Mouse (Mus musculus) embryonic facial prominence, embryonic 13.5 days (tissue): ENCODE measurements around the gene Nedd8. TPM values are rescaled to one million over a fixed set of nuclear protein-coding genes. Genes with fewer than 3 reads are reported as not detected.

Experiments
- ATAC-seq: fragments of 200-750 bp; cut with Nextera tagmentation; 2 replicates; pipeline ENCODE4 v1.8.0; 2017; ENCODE audit warnings: low read depth; ENCODE audit not compliant: insufficient number of reproducible peaks, insufficient read depth, low FRiP score, low TSS enrichment
- H3K27ac ChIP-seq: fragments of 300-500 bp; sonication (generic); 2 replicates; pipeline ENCODE4 v1.5.1; 2015; ENCODE audit warnings: moderate library complexity, mild to moderate bottlenecking, inconsistent platforms
- H3K27me3 ChIP-seq: fragments of 300-500 bp; sonication (generic); 2 replicates; pipeline ENCODE4 v1.6.1; 2015; ENCODE audit warnings: mild to moderate bottlenecking, inconsistent platforms
- H3K36me3 ChIP-seq: fragments of 300-500 bp; sonication (generic); 2 replicates; pipeline ENCODE4 v1.6.1; 2015; ENCODE audit warnings: mild to moderate bottlenecking, inconsistent platforms
- H3K4me1 ChIP-seq: fragments of 300-500 bp; sonication (generic); 2 replicates; pipeline ENCODE4 v1.6.1; 2015; ENCODE audit warnings: inconsistent platforms
- H3K4me2 ChIP-seq: fragments of 300-500 bp; sonication (generic); 2 replicates; pipeline ENCODE4 v1.6.1; 2015; ENCODE audit warnings: moderate library complexity, mild to moderate bottlenecking, inconsistent platforms
- H3K4me3 ChIP-seq: fragments of 300-500 bp; sonication (generic); 2 replicates; pipeline ENCODE4 v1.5.1; 2015; ENCODE audit warnings: mild to moderate bottlenecking, inconsistent platforms
- H3K9ac ChIP-seq: fragments of 300-500 bp; sonication (generic); 2 replicates; pipeline ENCODE4 v1.6.1; 2015; ENCODE audit warnings: mild to moderate bottlenecking, inconsistent platforms
- H3K9me3 ChIP-seq: fragments of 300-500 bp; sonication (generic); 2 replicates; pipeline ENCODE4 v1.6.1; 2016; ENCODE audit warnings: inconsistent platforms
- WGBS: fragments of 180-500 bp; shearing (Covaris S2); methylation state at CpG from one replicate; pipeline ENCODE4 v1.1.7; 2015; ENCODE audit warnings: mixed read lengths; 5-methylcytosine and 5-hydroxymethylcytosine counted together
- polyA plus RNA-seq: library from polyadenylated mRNA; unstranded; fragments of >200 nt; fragmentation: Nextera tagmentation; extraction: Ambion mirVana; gene quantifications from 2 replicates; pipeline ENCODE4 v1.2.1, GENCODE M21; 2015

Gene Nedd8
- polyA plus RNA-seq, 1 experiment from 2014 or later = 670 TPM

DNA sequence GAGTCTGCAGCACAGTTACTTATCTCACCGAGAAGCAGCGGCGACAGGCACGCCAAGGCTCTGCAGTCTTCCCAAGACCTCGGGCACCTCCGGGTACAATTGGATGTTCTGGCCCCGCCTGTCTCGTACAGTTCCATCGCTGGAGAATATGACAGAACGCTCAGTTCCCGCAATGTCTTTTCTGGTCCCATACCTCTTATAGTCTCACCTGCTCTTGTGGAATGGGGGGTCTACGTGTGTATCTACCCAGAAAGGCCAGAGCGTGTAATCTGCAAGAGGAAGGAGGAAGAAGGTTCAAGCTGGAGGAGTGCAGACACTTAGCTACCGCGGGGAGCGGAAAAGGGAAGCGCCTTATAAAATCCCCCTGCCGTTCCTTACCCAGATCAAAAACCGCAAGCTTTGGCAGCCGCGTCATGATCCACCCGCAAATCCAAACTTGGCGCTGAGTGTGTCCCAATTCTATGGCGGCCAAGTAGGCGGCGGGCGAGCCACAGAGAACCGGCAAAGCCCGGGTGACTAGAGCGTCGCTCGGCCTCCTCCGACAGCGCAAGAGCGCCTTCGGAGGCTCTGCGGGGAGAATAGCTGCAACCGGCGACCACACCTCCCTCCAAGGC lies 11.9 kb downstream of the Nedd8 start, which contains the start of gene Mdp1:
Gene Mdp1, minus strand, starts transcription at position 549 of the 614 bp plus-strand sequence.
- peak; percentile 82 for ATAC-seq
- peak within 1 kb of the TSS; percentile 63 for H3K4me2 ChIP-seq
- no peaks in the 10 kb centered on the region for H3K9me3 ChIP-seq
- WGBS = under 1% methylated on average over 39 of the region's 39 CpGs
- H3K9ac ChIP-seq = peak within 1 kb of the TSS; percentile 80
- peaks cover 42% of the 10 kb centered on the region for H3K36me3 ChIP-seq
- H3K27me3 ChIP-seq = no peaks in the 10 kb centered on the region
- H3K4me3 ChIP-seq = peak within 1 kb of the TSS; percentile 72
- H3K27ac ChIP-seq = peak within 1 kb of the TSS; percentile 81
- H3K4me1 ChIP-seq = peaks cover 15% of the 10 kb centered on the region

DNA sequence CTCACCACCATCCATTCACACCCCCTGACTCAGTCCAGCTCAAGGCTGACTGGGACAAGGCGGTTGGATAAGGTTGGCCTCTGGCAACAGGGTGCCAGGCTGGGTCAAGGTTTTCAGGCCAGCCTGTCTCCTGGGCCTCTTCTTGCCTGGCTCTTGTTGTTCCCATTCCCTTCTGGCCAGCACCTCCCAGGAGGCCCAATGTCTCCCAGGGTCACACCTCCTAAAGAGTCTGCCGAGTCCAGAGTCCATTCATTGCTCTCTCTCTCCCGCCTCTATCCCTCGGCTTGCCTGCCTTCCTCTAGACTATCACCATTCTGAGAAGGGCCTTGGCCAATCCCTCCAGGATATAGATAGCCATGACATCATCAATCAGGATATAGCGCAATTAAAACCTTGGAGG lies 13.9 kb downstream of the Nedd8 start:
- peaks cover 15% of the 10 kb centered on the region for H3K4me1 ChIP-seq
- no peak overlapping the region for H3K4me3 ChIP-seq
- H3K36me3 ChIP-seq = peaks cover 33% of the 10 kb centered on the region
- H3K9ac ChIP-seq = no peak overlapping the region
- H3K9me3 ChIP-seq = no peaks in the 10 kb centered on the region
- H3K27ac ChIP-seq = no peak overlapping the region
- no peaks in the 10 kb centered on the region for H3K27me3 ChIP-seq
- ATAC-seq = no peak
- WGBS = 85% methylated on average over 5 of the region's 5 CpGs
- H3K4me2 ChIP-seq = no peak overlapping the region

DNA sequence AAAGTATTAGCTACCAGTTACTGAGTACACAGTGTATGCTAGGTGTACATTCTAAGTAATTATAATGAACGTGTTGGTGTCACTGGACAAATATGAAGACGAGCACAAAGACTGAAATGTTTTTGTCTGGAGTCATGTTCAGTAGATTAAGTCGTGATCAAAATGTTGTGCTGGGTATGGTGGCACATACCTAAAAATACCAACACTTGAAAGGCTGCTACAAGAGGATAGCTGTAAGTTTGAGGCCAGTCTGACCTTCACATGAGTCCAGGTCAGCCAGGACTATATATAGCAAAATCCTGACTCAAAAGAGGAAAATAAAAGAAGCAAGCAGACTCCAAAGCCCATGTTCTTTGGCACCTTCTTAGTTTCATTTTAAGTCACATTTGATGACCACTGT lies 15.0 kb downstream of the Nedd8 start:
- Histone ChIP-seq H3K36me3 (peaks cover 24% of the 10 kb centered on the region), H3K27me3 (no peaks in the 10 kb centered on the region), H3K27ac (no peak overlapping the region), H3K9me3 (no peaks in the 10 kb centered on the region), H3K4me1 (peaks cover 21% of the 10 kb centered on the region), H3K4me3 (no peak overlapping the region), H3K4me2 (no peak overlapping the region), H3K9ac (no peak overlapping the region)
- no peak for ATAC-seq
- 87% methylated on average over 3 of the region's 3 CpGs for WGBS

DNA sequence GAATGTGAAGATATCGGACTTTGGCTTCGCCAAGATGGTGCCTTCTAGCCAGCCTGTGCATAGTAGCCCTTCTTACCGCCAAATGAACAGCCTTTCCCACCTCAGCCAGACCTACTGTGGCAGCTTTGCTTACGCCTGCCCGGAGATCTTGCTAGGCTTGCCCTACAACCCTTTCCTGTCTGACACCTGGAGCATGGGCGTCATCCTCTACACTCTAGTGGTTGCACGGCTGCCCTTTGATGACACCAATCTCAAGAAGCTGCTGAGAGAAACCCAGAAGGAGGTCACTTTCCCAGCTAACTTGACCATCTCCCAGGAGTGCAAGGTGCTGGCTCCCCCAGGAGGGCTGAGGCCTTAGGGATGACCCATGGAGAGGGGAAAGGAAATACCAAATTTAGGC lies 20.4 kb downstream of the Nedd8 start:
- peaks cover 9% of the 10 kb centered on the region for H3K4me1 ChIP-seq

DNA sequence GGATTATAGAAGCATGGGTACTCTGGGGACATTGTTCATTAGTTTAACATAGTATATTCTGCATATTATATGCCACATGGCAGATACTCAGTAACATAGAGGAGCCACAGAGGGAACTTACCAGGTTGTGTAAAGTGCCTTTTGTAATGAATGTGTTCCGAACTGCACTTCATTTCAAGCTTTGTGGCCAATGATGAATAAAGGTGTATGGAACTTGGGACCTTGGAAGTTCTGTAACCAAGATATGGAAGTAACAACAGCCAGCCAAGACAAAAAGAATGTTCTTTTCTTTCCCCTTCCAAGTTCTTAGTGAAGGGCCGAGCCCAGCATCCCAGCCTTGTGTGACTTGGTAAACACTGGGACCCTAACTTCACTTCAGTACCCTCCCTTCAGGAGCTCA lies 22.0 kb downstream of the Nedd8 start, which contains the start of gene Tssk4:
Gene Tssk4, plus strand, starts transcription at position 301 of the 400 bp plus-strand sequence.
- WGBS = 92% methylated on average over 2 of the region's 2 CpGs

More for the DNA sequence above, 20.4 kb downstream of the Nedd8 start:
- WGBS = 90% methylated on average over 7 of the region's 7 CpGs
- Histone ChIP-seq H3K4me2 (no peak overlapping the region), H3K9me3 (no peaks in the 10 kb centered on the region), H3K36me3 (peaks cover 11% of the 10 kb centered on the region), H3K27ac (no peak overlapping the region), H3K9ac (no peak overlapping the region), H3K4me3 (no peak overlapping the region), H3K27me3 (no peaks in the 10 kb centered on the region)
- ATAC-seq = no peak

DNA sequence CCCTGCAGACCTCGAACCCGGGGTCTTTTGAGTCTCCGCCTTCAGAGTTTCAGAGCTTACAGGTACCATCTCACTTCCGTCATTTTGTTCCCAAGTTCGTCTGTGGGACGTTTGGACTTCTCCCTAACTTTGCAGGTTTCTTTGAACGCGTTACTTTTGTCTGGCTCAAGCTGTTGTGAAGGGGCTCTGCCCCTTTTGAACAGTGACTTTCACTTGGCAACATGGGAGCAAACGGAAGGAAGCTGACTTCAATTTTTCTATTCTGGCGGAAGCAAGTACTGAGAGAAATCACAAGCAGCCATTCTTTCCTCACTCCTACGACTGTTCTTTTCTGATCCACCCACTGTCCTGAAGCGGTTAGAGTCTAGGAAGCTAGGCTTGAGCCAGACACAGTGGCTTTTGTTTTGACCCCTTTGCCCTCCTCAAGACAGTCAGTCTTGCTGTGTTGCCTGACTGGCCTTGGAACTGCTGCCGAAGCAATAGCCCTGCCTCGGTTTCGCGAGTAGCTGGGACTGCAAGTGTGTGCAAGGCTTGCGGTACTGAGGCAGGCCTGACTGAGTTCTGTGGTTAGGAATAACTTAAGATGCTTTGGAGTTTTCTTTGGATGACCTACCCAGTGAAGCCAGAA lies 27.5 kb downstream of the Nedd8 start:
- H3K27me3 ChIP-seq = no peaks in the 10 kb centered on the region
- peak overlapping the region; percentile 96 for H3K9ac ChIP-seq
- 17% methylated on average over 17 of the region's 17 CpGs for WGBS
- H3K27ac ChIP-seq = peak overlapping the region; percentile 60
- ATAC-seq = no peak
- H3K4me2 ChIP-seq = peak overlapping the region; percentile 88
- peaks cover 41% of the 10 kb centered on the region for H3K36me3 ChIP-seq
- no peaks in the 10 kb centered on the region for H3K9me3 ChIP-seq
- H3K4me1 ChIP-seq = peaks cover 20% of the 10 kb centered on the region
- H3K4me3 ChIP-seq = peak overlapping the region; percentile 89

More for the DNA sequence above, 22.0 kb downstream of the Nedd8 start, which contains the start of gene Tssk4:
- Histone ChIP-seq H3K36me3 (peaks cover 19% of the 10 kb centered on the region), H3K4me3 (no peak within 1 kb of the TSS), H3K27me3 (no peaks in the 10 kb centered on the region), H3K9ac (no peak within 1 kb of the TSS), H3K4me2 (no peak within 1 kb of the TSS), H3K4me1 (peaks cover 14% of the 10 kb centered on the region), H3K27ac (no peak within 1 kb of the TSS), H3K9me3 (no peaks in the 10 kb centered on the region)
- no peak for ATAC-seq

DNA sequence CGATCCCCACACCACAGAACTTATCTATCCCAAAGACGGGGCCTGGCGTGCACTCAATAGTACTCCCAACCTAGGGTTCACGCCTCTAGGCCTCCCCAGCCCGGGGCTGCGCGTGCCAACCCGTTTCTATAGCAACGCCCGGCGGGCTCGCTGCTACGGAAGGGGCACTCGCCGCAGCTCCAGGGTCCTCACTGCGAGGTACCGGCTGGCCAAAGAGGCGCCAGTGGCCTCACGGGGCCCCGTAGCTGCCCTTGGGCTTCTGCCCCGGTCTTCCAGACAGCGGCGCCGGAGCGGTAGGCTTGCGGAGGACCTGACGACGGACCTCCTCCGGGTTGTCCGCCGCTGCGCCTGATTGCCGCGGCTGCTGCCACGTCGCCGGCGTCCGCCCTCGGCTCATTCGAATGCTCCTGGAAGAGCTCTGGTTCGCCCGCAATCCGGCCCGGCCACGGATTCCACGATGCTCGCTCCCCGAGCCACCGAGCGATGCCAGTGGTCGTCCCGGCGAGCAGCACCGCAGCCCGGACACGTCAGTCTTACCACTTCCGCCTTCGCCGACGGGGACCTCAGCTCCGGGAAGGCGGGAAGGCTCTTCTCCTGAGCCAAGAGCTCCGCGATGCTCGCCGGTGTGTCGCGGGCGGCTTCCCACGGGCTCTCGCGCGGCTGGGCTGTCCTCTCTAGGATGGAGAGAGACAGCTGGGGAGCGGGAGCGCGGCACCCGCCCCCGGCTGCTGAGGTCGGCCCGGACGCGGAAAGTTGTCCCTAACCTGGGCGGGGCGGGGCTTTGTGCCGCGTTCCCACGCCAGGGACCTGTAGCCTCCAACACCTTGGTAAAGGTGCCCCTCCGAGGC lies 28.6 kb downstream of the Nedd8 start, which contains the start of gene Tm9sf1:
Gene Tm9sf1, minus strand, starts transcription at position 747 of the 848 bp plus-strand sequence.
- Histone ChIP-seq H3K9ac (peak within 1 kb of the TSS; percentile 96), H3K4me2 (peak within 1 kb of the TSS; percentile 88), H3K36me3 (peaks cover 51% of the 10 kb centered on the region), H3K27ac (peak within 1 kb of the TSS; percentile 95), H3K9me3 (no peaks in the 10 kb centered on the region), H3K4me1 (peaks cover 20% of the 10 kb centered on the region), H3K4me3 (peak within 1 kb of the TSS; percentile 89), H3K27me3 (no peaks in the 10 kb centered on the region)
- under 1% methylated on average over 89 of the region's 89 CpGs for WGBS
- peak; percentile 82 for ATAC-seq

DNA sequence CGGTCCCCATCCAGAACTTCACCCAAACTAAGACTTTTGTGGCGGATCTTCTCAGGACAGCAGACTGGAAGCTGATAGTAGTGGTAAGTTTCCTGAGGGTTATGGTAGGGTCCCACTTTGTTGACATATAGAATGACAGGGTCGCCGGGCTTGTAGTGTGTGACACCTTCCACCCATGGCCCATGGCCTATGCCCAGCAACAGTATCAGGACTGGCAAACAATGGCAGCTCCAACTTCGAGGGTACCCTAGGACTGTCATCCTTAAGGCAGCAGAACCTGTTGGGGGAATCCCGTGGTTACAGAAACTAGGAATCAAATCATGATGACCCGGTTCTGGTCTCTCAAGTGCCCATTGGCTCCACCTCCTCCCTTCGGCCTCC lies 29.3 kb downstream of the Nedd8 start:
- H3K27me3 ChIP-seq = no peaks in the 10 kb centered on the region
- H3K36me3 ChIP-seq = peaks cover 58% of the 10 kb centered on the region
- H3K9ac ChIP-seq = peak overlapping the region; percentile 96
- H3K9me3 ChIP-seq = no peaks in the 10 kb centered on the region
- H3K4me2 ChIP-seq = peak overlapping the region; percentile 88
- WGBS = 22% methylated on average over 8 of the region's 8 CpGs
- H3K27ac ChIP-seq = peak overlapping the region; percentile 95; the same call in 1 of the 2 replicates
- ATAC-seq = no peak
- peaks cover 20% of the 10 kb centered on the region for H3K4me1 ChIP-seq
- H3K4me3 ChIP-seq = peak overlapping the region; percentile 89

DNA sequence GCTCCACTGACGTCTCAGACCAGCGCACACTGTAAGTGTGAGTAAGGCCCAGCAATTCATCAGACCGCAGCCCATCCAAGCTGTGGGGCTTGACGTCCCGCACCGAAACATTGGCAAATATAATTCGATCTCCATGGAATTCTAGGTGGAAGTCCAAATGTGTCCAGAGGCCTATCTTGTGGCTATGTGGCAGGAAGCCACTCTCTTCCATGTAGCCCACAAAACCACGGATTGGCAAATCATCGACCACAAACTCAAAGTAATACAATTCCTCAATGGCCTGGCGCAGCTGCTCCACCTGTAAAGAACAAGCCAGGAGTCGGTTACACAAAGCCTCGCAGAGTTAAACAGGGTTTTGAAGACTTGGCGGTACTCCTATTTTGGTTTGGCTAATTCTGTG lies 30.6 kb downstream of the Nedd8 start:
- H3K36me3 ChIP-seq = peaks cover 58% of the 10 kb centered on the region

DNA sequence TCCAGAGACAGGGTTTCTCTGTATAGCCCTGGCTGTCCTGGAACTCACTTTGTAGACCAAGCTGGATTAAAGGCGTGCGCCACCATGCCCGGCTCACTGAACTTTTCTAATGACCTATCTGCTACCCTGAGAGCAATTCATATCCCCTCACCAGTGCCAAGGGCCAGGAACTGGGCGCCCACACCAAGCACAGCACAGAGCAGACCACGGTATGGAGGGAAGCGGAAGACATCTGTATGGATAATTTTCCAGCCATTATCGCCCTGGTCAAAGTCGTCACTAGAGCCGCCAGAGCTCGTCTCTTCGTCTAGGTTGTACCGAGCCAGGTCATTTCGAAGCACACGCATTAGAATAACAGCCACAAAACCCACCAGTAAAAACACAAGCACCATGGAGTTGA lies 31.1 kb downstream of the Nedd8 start:
- H3K27me3 ChIP-seq = no peaks in the 10 kb centered on the region
- no peak for ATAC-seq
- 94% methylated on average over 14 of the region's 14 CpGs for WGBS
- no peak overlapping the region for H3K9ac ChIP-seq
- H3K9me3 ChIP-seq = no peaks in the 10 kb centered on the region
- no peak overlapping the region for H3K27ac ChIP-seq
- H3K4me3 ChIP-seq = no peak overlapping the region
- no peak overlapping the region for H3K4me2 ChIP-seq
- H3K4me1 ChIP-seq = peaks cover 24% of the 10 kb centered on the region
- peaks cover 57% of the 10 kb centered on the region for H3K36me3 ChIP-seq

More for the DNA sequence above, 30.6 kb downstream of the Nedd8 start:
- H3K4me1 ChIP-seq = peaks cover 21% of the 10 kb centered on the region
- no peaks in the 10 kb centered on the region for H3K27me3 ChIP-seq
- H3K27ac ChIP-seq = no peak overlapping the region
- no peak overlapping the region for H3K4me2 ChIP-seq
- WGBS = 90% methylated on average over 13 of the region's 13 CpGs
- no peak overlapping the region for H3K4me3 ChIP-seq
- H3K9me3 ChIP-seq = no peaks in the 10 kb centered on the region
- H3K9ac ChIP-seq = no peak overlapping the region
- ATAC-seq = no peak

DNA sequence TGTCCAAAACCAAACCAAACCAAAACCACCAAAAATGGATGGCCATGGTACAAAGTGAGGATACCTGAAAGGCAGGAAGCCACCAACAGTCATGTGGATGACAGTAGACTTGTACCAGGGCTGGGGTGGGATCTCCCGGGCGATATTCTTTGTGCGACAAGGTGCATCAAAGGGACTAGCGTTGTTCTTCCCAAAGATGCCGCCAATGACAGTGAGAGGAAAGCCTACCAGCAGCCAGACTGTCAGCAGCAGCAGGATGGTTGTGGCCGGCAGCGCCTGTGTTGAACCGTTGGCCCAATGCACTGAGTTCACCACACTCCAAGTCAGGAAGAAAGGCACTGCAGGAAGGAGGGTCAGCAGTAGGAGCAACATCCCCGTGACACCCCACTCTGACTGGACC lies 34.1 kb downstream of the Nedd8 start, which contains the start of gene Gm49378:
Gene Gm49378, minus strand, starts transcription at position 101 of the 400 bp plus-strand sequence.
- Histone ChIP-seq H3K36me3 (peaks cover 70% of the 10 kb centered on the region), H3K27ac (no peak within 1 kb of the TSS), H3K4me2 (no peak within 1 kb of the TSS), H3K4me1 (peaks cover 25% of the 10 kb centered on the region), H3K4me3 (no peak within 1 kb of the TSS), H3K9ac (no peak within 1 kb of the TSS), H3K27me3 (no peaks in the 10 kb centered on the region), H3K9me3 (no peaks in the 10 kb centered on the region)
- ATAC-seq = no peak
- WGBS = 95% methylated on average over 9 of the region's 9 CpGs
